Mouse (Mus musculus): ENCODE data around the gene Ptprs.

Gene Ptprs

DNA sequence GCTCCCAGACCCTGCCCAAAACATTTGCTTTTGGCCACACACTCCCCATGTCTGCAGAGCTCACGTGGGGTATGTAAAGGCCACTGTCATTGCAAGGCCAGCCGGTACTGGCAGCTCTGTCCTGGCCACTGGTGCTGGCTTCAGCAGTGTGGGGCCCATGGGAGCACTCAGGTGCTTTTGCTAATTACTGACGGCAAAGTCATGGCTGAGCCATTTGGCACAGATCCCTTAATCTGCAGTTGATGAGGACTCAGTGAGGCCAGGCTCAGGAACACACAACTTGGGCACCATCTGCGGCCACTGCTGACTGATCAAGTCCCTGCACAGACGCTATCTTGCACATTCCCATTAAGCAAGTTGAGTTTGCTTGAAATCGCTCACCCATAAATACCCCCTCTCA, 91.4 kb downstream of the Ptprs start:
- no peak for DNase-seq (ENCODE audit: extremely low read depth, insufficient read length, low spot score)

DNA sequence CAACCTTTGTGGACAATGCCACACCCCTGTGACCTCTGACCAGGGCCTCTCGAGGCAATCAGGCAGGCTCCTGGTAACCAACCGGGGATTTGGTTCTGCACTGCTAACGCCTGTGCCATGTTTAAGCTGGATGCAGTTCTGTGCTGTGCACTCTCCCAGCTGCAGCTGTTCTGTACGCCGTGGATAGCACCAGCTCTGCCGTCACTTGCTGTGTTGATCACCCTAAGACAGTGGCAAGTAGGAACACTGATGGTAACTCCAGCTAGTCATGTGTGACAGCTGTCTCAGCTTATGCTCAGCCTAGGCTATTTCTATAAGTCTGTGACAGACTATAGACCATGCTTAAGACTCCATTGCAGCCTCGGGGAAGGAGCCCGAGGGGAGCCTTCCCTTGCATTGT, 93.3 kb downstream of the Ptprs start:
- no peak for DNase-seq (ENCODE audit: extremely low read depth, insufficient read length, low spot score)

DNA sequence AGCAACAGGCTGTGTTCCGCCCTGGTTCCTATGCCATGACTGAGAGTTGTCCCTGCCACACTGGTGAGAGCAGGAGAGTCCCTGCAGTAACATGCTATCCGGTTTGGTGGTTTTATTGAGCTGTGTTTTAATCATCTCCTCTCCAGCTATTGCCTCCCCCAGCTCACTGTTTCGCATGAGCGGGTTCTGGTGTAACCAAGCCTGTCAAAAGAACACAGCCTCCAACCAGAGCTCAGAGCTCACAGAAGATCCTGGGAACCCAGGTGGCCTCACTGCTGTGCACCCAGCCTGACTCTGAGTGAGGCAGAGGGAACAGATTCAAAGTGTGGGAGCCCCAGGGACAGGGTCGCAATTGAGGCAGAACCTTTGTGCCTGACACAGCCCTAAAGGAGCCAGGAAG, 95.1 kb downstream of the Ptprs start:
- no peak for DNase-seq (ENCODE audit: extremely low read depth, insufficient read length, low spot score)

DNA sequence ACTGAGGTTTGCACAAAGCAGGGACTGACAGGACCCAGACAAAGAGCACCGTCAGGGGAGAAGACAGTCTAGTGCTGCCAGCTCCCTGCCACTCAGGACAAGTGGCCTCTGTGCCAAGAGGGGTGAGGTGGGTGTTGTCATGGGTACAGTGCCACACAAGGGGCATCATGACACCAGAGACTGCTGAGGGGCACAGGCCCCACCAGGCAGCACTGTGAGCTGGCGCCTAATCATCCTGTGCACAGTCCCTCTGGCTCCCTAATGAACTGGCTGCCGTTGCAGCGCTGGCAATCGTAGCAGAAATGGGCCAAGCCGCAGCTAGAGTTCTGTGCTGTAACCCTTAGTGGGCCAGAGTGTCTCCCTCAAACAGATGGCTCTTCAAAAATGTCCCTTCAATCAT, 96.0 kb downstream of the Ptprs start:
- DNase-seq (ENCODE audit: extremely low read depth, insufficient read length, low spot score): no peak

DNA sequence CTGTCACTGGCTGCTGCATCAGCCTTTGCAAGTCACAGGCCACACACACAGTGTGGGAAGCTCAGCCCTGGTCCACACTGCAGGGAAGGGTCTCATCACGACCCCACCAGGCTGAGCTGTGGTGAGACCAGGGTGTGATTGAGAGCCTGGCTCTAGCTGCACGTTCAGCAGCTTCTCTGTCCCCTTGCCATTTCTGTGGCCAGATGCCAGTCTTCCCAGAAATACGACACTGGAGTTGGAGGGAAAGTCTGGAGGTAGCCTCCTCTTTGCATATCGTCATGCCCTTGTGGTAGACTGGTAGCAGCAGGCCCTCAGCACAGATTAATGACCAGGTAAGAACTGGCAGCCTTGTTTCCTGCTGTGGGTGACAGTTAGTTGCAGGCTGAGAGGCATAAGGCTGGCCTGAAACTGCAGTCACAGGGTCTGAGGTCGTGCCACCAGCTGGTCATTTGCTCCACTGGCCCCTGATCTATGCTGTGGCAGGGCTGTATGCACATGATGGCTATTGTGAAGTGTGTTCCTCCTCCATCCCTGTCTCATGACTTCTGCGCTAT, 96.9 kb downstream of the Ptprs start:
- no peak for DNase-seq (ENCODE audit: extremely low read depth, insufficient read length, low spot score)

DNA sequence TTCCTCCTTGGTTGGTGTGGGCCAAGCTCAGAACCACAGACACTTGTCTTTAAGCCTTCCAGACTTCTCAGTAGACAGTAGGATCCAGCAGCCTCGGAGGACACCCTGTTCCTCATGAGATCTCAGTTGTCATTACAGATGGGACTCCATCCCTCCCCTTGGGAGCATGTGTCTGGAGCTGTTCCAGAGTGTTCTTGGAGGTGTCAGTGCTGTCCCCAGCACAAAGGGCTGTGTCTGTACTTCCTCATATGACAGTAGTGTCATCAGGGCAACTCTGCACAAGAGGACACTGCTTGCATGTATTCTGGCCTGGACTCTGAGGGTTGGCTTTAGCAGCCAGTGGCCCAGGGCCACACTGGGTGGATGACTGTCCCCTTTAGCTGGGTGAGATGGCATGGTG, 101.4 kb downstream of the Ptprs start:
- no peak for DNase-seq (ENCODE audit: extremely low read depth, insufficient read length, low spot score)

DNA sequence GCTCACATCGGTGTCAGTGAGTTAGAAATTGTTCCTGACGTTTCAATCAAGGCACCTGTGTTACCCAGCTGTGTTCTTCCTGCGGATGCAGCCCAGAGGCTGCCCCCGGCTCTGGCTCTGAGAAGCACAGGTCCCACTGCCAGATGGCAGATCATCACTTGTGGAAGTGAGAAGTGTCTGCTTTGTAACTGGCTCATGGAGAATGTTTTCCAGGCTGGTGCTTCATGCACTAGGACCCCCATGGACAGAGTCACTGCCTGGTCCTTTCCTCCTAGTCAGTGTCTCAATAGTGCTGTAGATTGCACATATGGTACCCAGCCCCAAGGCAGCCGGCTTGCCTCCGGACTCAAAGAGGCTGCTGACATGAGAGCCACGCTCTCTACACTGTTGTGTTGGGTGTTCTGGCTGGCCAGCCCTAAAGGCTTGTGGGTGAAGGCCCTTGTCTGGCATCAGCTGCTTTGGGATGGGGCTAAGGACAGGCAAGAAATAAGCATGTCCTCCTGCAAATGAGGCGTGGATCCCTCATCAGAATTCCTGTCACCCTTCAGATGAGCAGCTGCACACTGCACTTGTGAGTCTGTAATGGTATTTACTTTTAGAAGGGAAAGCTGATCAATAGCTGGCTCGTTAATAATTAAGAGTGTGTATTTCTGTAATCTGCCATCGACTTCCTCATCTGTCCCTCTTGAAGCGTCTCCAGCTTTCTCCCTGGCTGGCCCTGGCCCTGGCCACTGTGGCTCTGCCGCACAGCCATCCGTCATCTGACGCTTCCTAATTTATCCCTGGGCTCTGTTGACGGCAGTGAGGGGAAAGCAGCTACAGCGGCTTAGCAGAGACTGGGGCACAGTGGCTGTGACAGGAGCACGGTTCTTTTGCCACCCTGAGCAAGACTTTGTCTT, 102.9 kb downstream of the Ptprs start:
- DNase-seq (ENCODE audit: extremely low read depth, insufficient read length, low spot score): no peak

DNA sequence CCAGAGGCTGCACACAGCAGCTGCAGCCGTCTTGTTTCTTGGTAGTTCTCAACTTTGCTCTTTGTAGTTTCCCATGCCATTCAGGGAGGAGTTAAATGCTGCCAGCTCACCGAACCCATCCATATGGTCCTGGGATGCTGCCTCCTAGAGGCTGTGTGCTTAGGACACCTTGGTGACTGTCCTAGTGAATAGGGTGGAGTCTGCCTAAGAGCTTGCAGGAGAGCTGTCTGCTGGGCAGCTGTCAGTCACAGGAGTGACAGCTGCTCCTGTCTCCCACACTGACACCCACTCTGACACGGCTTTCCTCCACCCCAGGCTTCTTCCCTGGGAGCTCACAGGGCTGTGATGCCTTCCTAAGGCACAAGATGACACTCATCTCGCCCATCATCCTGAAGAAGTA, 104.2 kb downstream of the Ptprs start:
- DNase-seq (ENCODE audit: extremely low read depth, insufficient read length, low spot score): no peak

DNA sequence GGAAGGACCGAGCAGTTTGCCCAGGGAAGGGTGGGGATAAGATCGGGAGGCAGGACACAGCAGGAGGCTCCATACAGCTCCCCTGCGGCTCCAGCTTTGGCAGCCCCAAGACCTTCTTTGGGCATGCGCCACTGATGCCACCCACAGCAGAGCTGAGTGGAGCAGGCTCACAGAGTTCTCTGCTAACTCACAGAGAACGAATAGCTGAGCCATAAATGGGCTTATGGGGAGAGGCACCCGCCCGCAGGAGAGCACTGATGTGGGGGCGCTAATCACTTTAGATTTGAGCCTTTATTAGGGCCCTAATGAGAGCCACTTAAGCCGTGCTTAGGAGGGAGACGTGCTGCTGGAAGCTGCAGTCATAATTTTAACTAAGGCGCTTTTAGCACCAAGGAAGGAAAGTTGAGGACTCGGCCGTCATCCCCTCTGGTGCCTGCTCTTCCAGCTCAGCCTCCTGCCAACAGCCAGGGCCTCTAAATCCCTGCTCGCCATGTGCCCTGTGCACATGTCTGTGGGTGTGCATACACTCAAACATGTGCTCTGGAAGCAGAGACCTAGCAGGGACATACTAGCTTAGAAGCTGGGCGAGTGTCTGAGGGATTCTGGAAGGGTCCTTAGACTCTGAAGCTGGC, 105.1 kb downstream of the Ptprs start:
- DNase-seq (ENCODE audit: extremely low read depth, insufficient read length, low spot score): no peak

DNA sequence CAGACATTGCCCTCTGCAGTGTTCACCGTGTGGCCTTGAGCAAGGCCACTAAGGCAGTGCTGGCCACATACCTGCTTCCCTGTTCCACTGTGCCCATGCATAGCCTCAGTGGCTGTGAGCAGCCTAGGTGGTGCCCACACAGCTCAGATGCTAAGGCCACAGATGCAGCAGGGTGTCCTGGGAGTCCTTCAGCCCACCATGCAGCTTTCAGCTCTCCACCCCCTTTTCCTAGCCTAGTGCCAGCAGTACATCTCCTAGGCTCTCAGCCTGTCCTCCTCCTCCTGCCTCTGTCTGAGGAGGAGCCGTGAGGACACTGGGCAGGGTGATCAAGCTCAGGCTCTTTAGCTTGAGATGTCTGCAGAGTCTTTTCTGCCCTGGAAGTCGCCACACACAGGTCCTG, 106.2 kb downstream of the Ptprs start:
- no peak for DNase-seq (ENCODE audit: extremely low read depth, insufficient read length, low spot score)

DNA sequence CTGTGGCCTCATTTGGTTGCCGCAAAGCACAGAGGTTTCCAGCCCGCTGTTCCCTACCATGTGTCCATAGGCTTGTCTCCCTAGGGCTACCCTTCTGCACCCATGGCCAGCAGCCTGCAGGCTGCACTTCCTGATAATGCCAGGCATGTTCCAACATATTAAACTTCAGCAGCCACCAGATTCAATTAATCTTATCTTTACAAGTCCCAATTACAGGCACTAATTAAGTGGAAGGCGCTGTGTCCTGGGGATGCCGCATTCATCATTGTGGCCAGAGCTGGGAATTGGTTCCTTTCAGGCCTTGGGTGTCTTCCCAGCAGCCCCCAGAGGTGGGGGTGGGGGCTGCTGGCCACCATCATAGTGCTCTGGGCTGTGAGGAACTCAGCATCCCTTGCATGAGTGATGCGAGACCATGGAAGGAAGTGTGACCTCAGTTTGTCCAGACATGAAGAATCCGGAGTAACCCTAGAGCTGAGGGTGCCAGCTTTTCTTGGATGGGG, 107.9 kb downstream of the Ptprs start:
- DNase-seq (ENCODE audit: extremely low read depth, insufficient read length, low spot score): no peak

DNA sequence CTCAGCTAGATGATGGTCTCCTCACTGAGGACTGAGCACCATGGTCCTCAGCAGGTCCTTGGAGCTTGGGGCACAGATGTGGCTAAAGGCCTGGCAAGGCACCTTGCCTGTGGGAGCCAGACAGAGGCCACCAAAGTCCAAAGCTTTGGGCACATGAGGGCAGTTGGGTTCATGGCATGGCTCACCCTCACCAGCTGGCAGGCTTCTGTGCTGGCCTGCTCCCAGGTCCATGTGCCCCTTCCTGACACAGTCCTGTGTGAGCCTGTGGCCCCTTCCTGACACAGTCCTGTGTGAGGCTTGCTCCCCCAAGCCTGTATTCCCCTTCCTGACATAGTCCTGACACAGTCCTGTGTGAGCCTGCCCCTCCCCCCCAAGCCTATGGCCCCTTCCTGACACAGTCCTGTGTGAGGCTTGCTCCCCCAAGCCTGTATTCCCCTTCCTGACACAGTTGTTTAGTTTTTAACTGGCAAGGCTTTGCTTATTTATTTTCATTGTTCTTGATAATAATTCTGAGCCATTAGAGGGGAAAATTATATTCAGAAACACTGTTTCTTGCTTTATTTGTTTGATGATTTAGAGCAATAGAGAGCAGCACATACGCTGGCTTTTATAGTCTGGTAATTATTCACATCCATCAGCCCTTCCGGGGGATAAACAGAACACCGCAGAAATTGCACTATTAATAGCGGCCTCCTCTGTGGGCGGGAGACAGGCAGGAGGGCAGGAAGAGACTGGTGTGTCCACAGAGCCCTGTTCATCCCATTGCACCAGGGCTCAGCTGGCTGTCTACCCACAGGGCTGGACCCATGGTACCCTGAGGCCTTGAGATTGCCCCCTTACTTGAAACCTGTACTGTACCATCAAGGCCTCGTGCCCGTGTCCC, 110.3 kb downstream of the Ptprs start:
- DNase-seq (ENCODE audit: extremely low read depth, insufficient read length, low spot score): no peak
